Mouse (Mus musculus) CH12.LX (cell line): ENCODE measurements around the gene Zbtb8os. TPM values are rescaled to one million over a fixed set of nuclear protein-coding genes. Genes with fewer than 3 reads are reported as not detected.

ENCODE experiments used
- DNase-seq: peaks from one replicate; pipeline ENCODE4 v3.0.0-alpha.2; 2013; ENCODE audit errors: extremely low read depth
- H3K27ac ChIP-seq: 2 replicates; pipeline ENCODE4 v1.5.1; 2012; ENCODE audit warnings: low read depth, mild to moderate bottlenecking, control low read depth, moderate library complexity; ENCODE audit not compliant: insufficient read depth
- H3K27me3 ChIP-seq: replicated peaks from 2 replicates; pipeline ENCODE3; 2012; ENCODE audit warnings: inconsistent platforms
- H3K36me3 ChIP-seq, 2 experiments: replicated peaks in 1 of 2; 2 replicates each; pipeline versions ENCODE3 to v1.6.1; 2012; ENCODE audit warnings: inconsistent platforms in 1 of 2, low read length in 1 of 2, mild to moderate bottlenecking in 1 of 2, mixed read lengths in 1 of 2, moderate library complexity in 1 of 2; ENCODE audit not compliant: control insufficient read depth in 1 of 2, insufficient read depth in 1 of 2
- H3K4me1 ChIP-seq, 2 experiments: 2 replicates each; pipeline ENCODE4 v1.6.1; 2012; ENCODE audit warnings: inconsistent platforms in 1 of 2, moderate library complexity in 1 of 2; ENCODE audit not compliant: insufficient read depth in 2 of 2, control insufficient read depth in 1 of 2
- H3K4me2 ChIP-seq: 2 replicates; pipeline ENCODE4 v1.6.1; 2012; ENCODE audit warnings: low read depth, mild to moderate bottlenecking, control low read depth; ENCODE audit not compliant: poor library complexity, insufficient read depth, severe bottlenecking
- H3K4me3 ChIP-seq, 3 experiments: fragments of 150-350 bp in 1 of 3; sonication (generic) in 1 of 3; replicated peaks in 1 of 3; 2 replicates each; pipeline versions ENCODE3 to v1.5.1; 2011 to 2012; ENCODE audit warnings: low read depth in 2 of 3, low read length in 2 of 3, mild to moderate bottlenecking in 2 of 3, moderate library complexity in 2 of 3, control low read depth in 1 of 3, improper control_type of control experiment in 1 of 3, inconsistent platforms in 1 of 3, mixed read lengths in 1 of 3; ENCODE audit not compliant: poor library complexity in 1 of 3
- H3K79me2 ChIP-seq: replicated peaks from 2 replicates; pipeline ENCODE4 v1.6.1; 2012; ENCODE audit warnings: mild to moderate bottlenecking, moderate library complexity; ENCODE audit not compliant: control insufficient read depth, poor library complexity, insufficient read depth, severe bottlenecking; ENCODE audit errors: extremely low read depth
- H3K9ac ChIP-seq: 2 replicates; pipeline ENCODE4 v1.6.1; 2012; ENCODE audit warnings: low read depth, mild to moderate bottlenecking, control low read depth, moderate library complexity; ENCODE audit not compliant: insufficient read depth
- H3K9me3 ChIP-seq: replicated peaks from 2 replicates; pipeline ENCODE3; 2012; ENCODE audit warnings: low read length, inconsistent platforms, mixed read lengths
- CTCF ChIP-seq, 2 experiments: IDR thresholded peaks in 1 of 2; conservative IDR thresholded peaks in 1 of 2; 2 replicates each; pipeline ENCODE4 v1.5.1; 2011 to 2012; ENCODE audit warnings: low read depth in 2 of 2, low read length in 2 of 2, improper control_type of control experiment in 1 of 2, inconsistent platforms in 1 of 2, mild to moderate bottlenecking in 1 of 2, moderate library complexity in 1 of 2
- ELF1 ChIP-seq: IDR thresholded peaks from 2 replicates; pipeline ENCODE4 v1.6.1; 2014; ENCODE audit warnings: low read depth, mild to moderate bottlenecking, inconsistent platforms, low read length, improper control_type of control experiment
- EP300 ChIP-seq: IDR thresholded peaks from 2 replicates; pipeline ENCODE4 v1.6.1; 2011; ENCODE audit warnings: low read length, improper control_type of control experiment
- ETS1 ChIP-seq: conservative IDR thresholded peaks from 2 replicates; pipeline ENCODE4 v1.6.1; 2012; ENCODE audit warnings: low read depth, mild to moderate bottlenecking, inconsistent platforms, low read length, improper control_type of control experiment, moderate library complexity
- GABPA ChIP-seq: IDR thresholded peaks from 2 replicates; pipeline ENCODE4 v1.6.1; 2012; ENCODE audit warnings: low read depth, low read length, improper control_type of control experiment, inconsistent platforms; ENCODE audit not compliant: insufficient replicate concordance
- HCFC1 ChIP-seq: IDR thresholded peaks from 2 replicates; pipeline ENCODE4 v1.6.1; 2012; ENCODE audit warnings: low read depth, mild to moderate bottlenecking, inconsistent platforms, low read length, improper control_type of control experiment
- JUN ChIP-seq: IDR thresholded peaks from 2 replicates; pipeline ENCODE4 v1.6.1; 2011; ENCODE audit warnings: low read depth, mild to moderate bottlenecking, low read length, improper control_type of control experiment, moderate library complexity; ENCODE audit not compliant: insufficient read depth
- KAT2A ChIP-seq: IDR thresholded peaks from 2 replicates; pipeline ENCODE4 v1.6.1; 2012; ENCODE audit warnings: low read length, improper control_type of control experiment, inconsistent platforms; ENCODE audit not compliant: insufficient replicate concordance
- MAX ChIP-seq: IDR thresholded peaks from 2 replicates; pipeline ENCODE4 v1.6.1; 2011; ENCODE audit warnings: low read length, improper control_type of control experiment
- MAZ ChIP-seq: IDR thresholded peaks from 2 replicates; pipeline ENCODE4 v1.6.1; 2012; ENCODE audit warnings: low read depth, mild to moderate bottlenecking, inconsistent platforms, low read length, improper control_type of control experiment, moderate library complexity
- MXI1 ChIP-seq: IDR thresholded peaks from 2 replicates; pipeline ENCODE4 v1.6.1; 2011; ENCODE audit warnings: mild to moderate bottlenecking, low read depth, low read length, improper control_type of control experiment
- NRF1 ChIP-seq: IDR thresholded peaks from 2 replicates; pipeline ENCODE4 v1.6.1; 2014; ENCODE audit warnings: low read depth, mild to moderate bottlenecking, inconsistent platforms, low read length, improper control_type of control experiment, moderate library complexity
- POLR2AphosphoS2 ChIP-seq: IDR thresholded peaks from 2 replicates; pipeline ENCODE4 v1.6.1; 2011; ENCODE audit warnings: low read depth, low read length, improper control_type of control experiment
- RAD21 ChIP-seq: IDR thresholded peaks from 2 replicates; pipeline ENCODE4 v1.6.1; 2011; ENCODE audit warnings: low read depth, mild to moderate bottlenecking, low read length, improper control_type of control experiment, moderate library complexity
- SMC3 ChIP-seq: IDR thresholded peaks from 2 replicates; pipeline ENCODE4 v1.6.1; 2011; ENCODE audit warnings: low read depth, low read length, improper control_type of control experiment
- TBP ChIP-seq: conservative IDR thresholded peaks from 2 replicates; pipeline ENCODE4 v1.6.1; 2011; ENCODE audit warnings: low read depth, low read length, improper control_type of control experiment
- TCF12 ChIP-seq: IDR thresholded peaks from 2 replicates; pipeline ENCODE4 v1.6.1; 2014; ENCODE audit warnings: low read depth, mild to moderate bottlenecking, inconsistent platforms, low read length, improper control_type of control experiment
- USF2 ChIP-seq: conservative IDR thresholded peaks from 2 replicates; pipeline ENCODE4 v1.6.1; 2011; ENCODE audit warnings: low read depth, low read length, improper control_type of control experiment
- ZMIZ1 ChIP-seq: IDR thresholded peaks from 2 replicates; pipeline ENCODE4 v1.6.1; 2012; ENCODE audit warnings: low read depth, mild to moderate bottlenecking, inconsistent platforms, low read length, improper control_type of control experiment
- ZNF384 ChIP-seq: IDR thresholded peaks from 2 replicates; pipeline ENCODE4 v1.6.1; 2012; ENCODE audit warnings: low read depth, low read length, improper control_type of control experiment, inconsistent platforms
- dilution Hi-C: fragments of 300-500 bp; cut with MboI; formaldehyde crosslinking; loops from 2 replicates; pipeline ENCODE4 v1.14.3; 2020; ENCODE audit warnings: low sequenced_read_pairs; ENCODE audit not compliant: extremely low pct_unique_long_range_greater_than_20kb, extremely low pct_ligation_motif_present
- in situ Hi-C: fragments of 300-500 bp; cut with MboI; formaldehyde crosslinking; loops from 3 replicates; pipeline ENCODE4 v1.14.3; 2019; ENCODE audit warnings: low sequenced_read_pairs, low pct_ligation_motif_present, low pct_unique_long_range_greater_than_20kb, mixed read lengths
- polyA plus RNA-seq: library from polyadenylated mRNA; unstranded; fragments of >175 nt; gene quantifications from 2 replicates; pipeline ENCODE4 v1.2.1, GENCODE M21; 2012; ENCODE audit warnings: low read depth; ENCODE audit not compliant: insufficient read length
- total RNA-seq, 2 experiments: library from RNA; depleted of rRNA; stranded (reverse); fragments of 300-350 nt in 1 of 2; fragments of >200 nt in 1 of 2; gene quantifications; 2 replicates each; pipeline ENCODE4 v1.2.3; 2012 to 2014

Gene Zbtb8os
- total and polyA plus RNA-seq, 3 experiments, result 104 to 135 (median 134) TPM

GRCm38 (mm10) chr4:129350644-129351043, 15.1 kb downstream of the Zbtb8os start:
- no peak overlapping the region for H3K4me2 ChIP-seq
- dilution Hi-C loops (no loop called here), in situ Hi-C loops (loop anchor here (5.0 to 25.0 kb wide), 2 partner anchors 107 to 262 kb away; partner anchors contain the start of genes Ccdc28b, Dcdc2b, Eif3i and Iqcc)
- peak; percentile 76 for DNase-seq
- no peak overlapping the region for H3K4me3 ChIP-seq
- H3K9ac ChIP-seq, result no peak overlapping the region
- H3K36me3 ChIP-seq, result peaks cover 12 to 22% of the 10 kb centered on the region in 2 experiments
- H3K9me3 ChIP-seq, result no peaks in the 10 kb centered on the region
- TF ChIP-seq ZNF384, result no peak
- TF ChIP-seq TCF12, result no peak
- no peak for TF ChIP-seq POLR2AphosphoS2
- peak; percentile 72 to 89 for TF ChIP-seq CTCF (conservative IDR thresholded peaks at IDR 0.05 in 1 of 2, IDR thresholded peaks at IDR 0.05 in 1 of 2; ENCODE audit: low read depth in 2 of 2, low read length in 2 of 2)
- no peak for TF ChIP-seq ETS1
- peak; percentile 56 for TF ChIP-seq RAD21
- TF ChIP-seq NRF1, result no peak
- no peak for TF ChIP-seq MAX
- no peak for TF ChIP-seq GABPA
- TF ChIP-seq KAT2A, result no peak
- no peak for TF ChIP-seq JUN
- no peak for TF ChIP-seq USF2
- TF ChIP-seq SMC3, result peak; percentile 81
- TF ChIP-seq EP300, result no peak
- no peak for TF ChIP-seq ZMIZ1
- peaks cover 5 to 10% of the 10 kb centered on the region in 2 experiments; a peak in 3 of 4 replicates for H3K4me1 ChIP-seq
- H3K27me3 ChIP-seq, result no peaks in the 10 kb centered on the region
- H3K79me2 ChIP-seq, result no peaks in the 10 kb centered on the region
- H3K27ac ChIP-seq, result no peak overlapping the region

GRCm38 (mm10) chr4:129351111-129351510, 15.6 kb downstream of the Zbtb8os start:
- Histone ChIP-seq H3K79me2 (no peaks in the 10 kb centered on the region), H3K27me3 (no peaks in the 10 kb centered on the region), H3K4me1 (peaks cover 5 to 10% of the 10 kb centered on the region in 2 experiments; a peak in 3 of 4 replicates), H3K4me3 (no peak overlapping the region), H3K9ac (no peak overlapping the region), H3K9me3 (no peaks in the 10 kb centered on the region), H3K36me3 (peaks cover 8 to 18% of the 10 kb centered on the region in 2 experiments), H3K27ac (no peak overlapping the region)
- DNase-seq, result no peak
- dilution Hi-C loops, result no loop called here
- in situ Hi-C loops, result loop anchor here (5.0 to 25.0 kb wide), 2 partner anchors 106 to 261 kb away; partner anchors contain the start of genes Ccdc28b, Dcdc2b, Eif3i and Iqcc
- TF ChIP-seq MXI1 (no peak), USF2 (no peak), NRF1 (no peak), KAT2A (no peak), GABPA (no peak), TBP (no peak), MAZ (no peak), ELF1 (no peak), HCFC1 (no peak)
- TF ChIP-seq, all 38 proteins: peak for 0
- H3K4me2 ChIP-seq, result no peak overlapping the region
